Mouse (Mus musculus) kidney, adult 2 months (tissue): ENCODE data around the gene St3gal6. TPM values are rescaled to one million over a fixed set of nuclear protein-coding genes. Genes with fewer than 3 reads are reported as not detected.

Source experiments
- DNase-seq: peaks from one replicate; pipeline ENCODE4 v3.0.0; 2021
- H3K27ac ChIP-seq: fragments of 200-500 bp; 2 replicates; pipeline ENCODE4 v1.5.1; 2012; ENCODE audit warnings: low read depth, low read length, control low read depth, inconsistent platforms; ENCODE audit not compliant: insufficient read depth
- H3K27me3 ChIP-seq: fragments of 200-500 bp; replicated peaks from 2 replicates; pipeline ENCODE4 v1.6.1; 2012; ENCODE audit warnings: mild to moderate bottlenecking, moderate library complexity, low read length, inconsistent platforms; ENCODE audit not compliant: control insufficient read depth, insufficient read depth
- H3K36me3 ChIP-seq: fragments of 200-500 bp; 2 replicates; pipeline ENCODE4 v1.6.1; 2012; ENCODE audit warnings: mild to moderate bottlenecking, moderate library complexity, low read length, inconsistent platforms; ENCODE audit not compliant: control insufficient read depth, insufficient read depth
- H3K4me1 ChIP-seq: fragments of 200-500 bp; 2 replicates; pipeline ENCODE4 v1.6.1; 2011; ENCODE audit warnings: low read length; ENCODE audit not compliant: control insufficient read depth, insufficient read depth
- H3K4me3 ChIP-seq: fragments of 200-500 bp; 2 replicates; pipeline ENCODE4 v1.5.1; 2011; ENCODE audit warnings: mild to moderate bottlenecking, low read depth, low read length, control low read depth; ENCODE audit not compliant: insufficient read depth
- CTCF ChIP-seq: fragments of 200-500 bp; conservative IDR thresholded peaks from 2 replicates; pipeline ENCODE4 v1.5.1; 2011; ENCODE audit warnings: low read depth, mild to moderate bottlenecking, control low read depth, low read length, moderate library complexity, mixed read lengths; ENCODE audit not compliant: insufficient read depth, insufficient read length
- POLR2A ChIP-seq: fragments of 200-500 bp; IDR thresholded peaks from one replicate; pipeline ENCODE4 v1.6.1; 2011; ENCODE audit warnings: low read depth, low read length, control low read depth
- WGBS: fragments of 180-500 bp; shearing (Covaris S2); methylation state at CpG from one replicate; pipeline ENCODE4 v1.1.7; 2018; 5-methylcytosine and 5-hydroxymethylcytosine counted together
- polyA plus RNA-seq: library from polyadenylated mRNA; depleted of rRNA; stranded (reverse); fragments of >200 nt; gene quantifications from 2 replicates; pipeline ENCODE4 v1.2.3, GENCODE M21; 2012

St3gal6 gene
- polyA plus RNA-seq, 1 experiment, result 32.5 TPM

- Histone ChIP-seq H3K4me3 (no peak overlapping the region), H3K4me1 (no peaks in the 10 kb centered on the region; the same call in 1 of the 2 replicates), H3K36me3 (no peaks in the 10 kb centered on the region), H3K27me3 (no peaks in the 10 kb centered on the region), H3K27ac (no peak overlapping the region)
- DNase-seq, result no peak
- WGBS, result 76% methylated on average over 5 of the region's 5 CpGs
- TF ChIP-seq POLR2A (no peak), CTCF (no peak)
Observed at GRCm38 (mm10) chr16:58527817-58528216, 3.8 kb upstream of the St3gal6 start.

DNA sequence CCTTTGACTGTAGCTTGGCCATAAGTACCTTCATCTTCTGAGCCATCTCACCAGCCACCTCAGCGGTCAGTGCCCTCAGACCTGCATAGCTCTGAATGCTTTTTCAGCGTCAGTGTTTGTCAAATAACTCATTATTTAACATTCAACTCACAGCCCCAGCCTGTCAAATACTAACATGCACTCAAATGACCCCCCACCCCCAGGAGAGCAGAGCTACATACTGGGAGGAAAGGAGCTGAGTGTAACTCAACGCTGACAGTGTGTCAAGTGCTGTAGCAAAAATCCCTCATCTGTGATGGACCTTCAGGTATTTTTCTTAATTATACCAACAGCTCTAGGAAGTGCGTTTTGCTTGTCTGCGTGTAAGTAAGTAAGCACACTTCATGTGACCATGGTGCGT is 2.7 kb upstream of the St3gal6 start:
- Histone ChIP-seq H3K27me3 (no peaks in the 10 kb centered on the region), H3K27ac (no peak overlapping the region), H3K36me3 (no peaks in the 10 kb centered on the region), H3K4me3 (no peak overlapping the region), H3K4me1 (no peaks in the 10 kb centered on the region; the same call in 1 of the 2 replicates)
- 69% methylated on average over 6 of the region's 6 CpGs for WGBS
- TF ChIP-seq CTCF, result no peak
- no peak for TF ChIP-seq POLR2A
- no peak for DNase-seq

DNA sequence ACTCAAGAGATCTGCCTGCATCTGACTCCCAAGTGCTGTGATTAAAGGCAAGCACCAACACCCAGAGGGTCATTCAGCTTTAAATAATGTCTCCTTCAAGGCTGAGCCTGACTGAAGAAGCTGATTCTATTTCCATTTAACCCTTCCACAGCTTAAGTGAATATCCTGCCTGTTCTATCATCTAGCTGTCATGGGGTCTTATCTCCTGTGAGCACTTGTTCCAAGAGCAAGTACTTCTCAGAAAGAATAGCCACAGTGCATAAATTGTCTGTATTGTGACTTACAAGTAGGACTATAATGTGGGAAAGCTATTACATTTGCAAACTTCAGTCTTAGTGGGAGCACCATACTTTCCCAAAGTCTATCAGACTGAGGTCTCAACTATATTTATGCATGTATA is 1.8 kb upstream of the St3gal6 start:
- H3K36me3 ChIP-seq, result no peaks in the 10 kb centered on the region
- no peak overlapping the region for H3K27ac ChIP-seq
- H3K27me3 ChIP-seq, result no peaks in the 10 kb centered on the region
- TF ChIP-seq CTCF (no peak), POLR2A (no peak)
- H3K4me3 ChIP-seq, result no peak overlapping the region
- no peak for DNase-seq
- H3K4me1 ChIP-seq, result no peaks in the 10 kb centered on the region; the same call in 1 of the 2 replicates

GRCm38 (mm10) chr16:58523044-58523859 is 791 bp downstream of the St3gal6 start:
- Histone ChIP-seq H3K27ac (peak overlapping the region; percentile 94), H3K4me1 (no peaks in the 10 kb centered on the region; the same call in 1 of the 2 replicates), H3K4me3 (peak overlapping the region; percentile 96), H3K27me3 (no peaks in the 10 kb centered on the region), H3K36me3 (no peaks in the 10 kb centered on the region)
- no peak for TF ChIP-seq CTCF
- TF ChIP-seq POLR2A, result no peak
- DNase-seq, result peak; percentile 89
- under 1% methylated on average over 58 of the region's 58 CpGs for WGBS

DNA sequence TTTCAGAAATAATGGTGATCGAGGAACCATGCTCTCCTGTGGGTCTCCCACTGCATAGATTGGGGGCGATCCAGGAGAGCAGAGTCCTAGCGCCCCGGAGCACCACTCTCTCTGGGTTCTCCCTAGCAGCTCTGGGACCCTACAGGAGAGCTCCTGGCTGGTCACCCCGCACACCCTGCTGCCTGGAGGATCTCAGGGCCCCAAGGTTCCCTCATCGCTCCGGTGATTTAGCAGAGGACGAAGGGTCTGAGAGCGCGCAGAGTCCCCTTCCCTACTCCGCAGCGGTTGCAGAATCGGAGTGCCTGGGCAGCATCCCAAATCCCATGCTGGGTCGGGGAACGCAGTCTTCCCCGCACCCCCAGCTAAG is 1.4 kb downstream of the St3gal6 start:
- WGBS, result under 1% methylated on average over 16 of the region's 16 CpGs
- no peak for TF ChIP-seq POLR2A
- no peak for TF ChIP-seq CTCF
- H3K27me3 ChIP-seq, result no peaks in the 10 kb centered on the region
- H3K36me3 ChIP-seq, result no peaks in the 10 kb centered on the region
- H3K4me3 ChIP-seq, result peak overlapping the region; percentile 96
- no peak for DNase-seq
- no peaks in the 10 kb centered on the region; the same call in 1 of the 2 replicates for H3K4me1 ChIP-seq
- peak overlapping the region; percentile 94 for H3K27ac ChIP-seq

DNA sequence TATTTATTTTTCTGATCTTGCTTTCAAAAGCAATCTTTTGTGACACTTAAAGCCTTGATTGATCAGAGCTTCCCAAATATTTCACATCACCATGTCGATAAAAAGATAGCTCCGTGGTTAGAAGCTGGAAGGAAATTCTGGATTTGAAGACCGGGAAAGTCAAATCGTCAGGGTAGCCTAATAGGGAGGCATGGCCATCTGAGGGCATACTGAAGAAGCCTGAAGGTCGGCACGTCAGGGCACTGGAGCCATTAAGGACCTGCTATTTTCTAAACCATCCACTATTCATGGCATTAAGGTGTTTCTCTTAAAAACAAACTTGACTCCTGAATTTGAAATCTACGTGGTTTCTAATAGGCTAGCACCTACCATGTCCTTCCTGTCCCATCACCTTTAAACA is 2.1 kb downstream of the St3gal6 start:
- DNase-seq, result no peak
- no peak for TF ChIP-seq POLR2A
- TF ChIP-seq CTCF, result no peak
- Histone ChIP-seq H3K4me3 (peak overlapping the region; percentile 96), H3K27me3 (no peaks in the 10 kb centered on the region), H3K4me1 (no peaks in the 10 kb centered on the region; the same call in 1 of the 2 replicates), H3K27ac (peak overlapping the region; percentile 94), H3K36me3 (no peaks in the 10 kb centered on the region)
- WGBS, result 39% methylated on average over 7 of the region's 7 CpGs

- TF ChIP-seq POLR2A (no peak), CTCF (no peak)
- H3K4me3 ChIP-seq, result peak overlapping the region; percentile 30; the same call in 1 of the 2 replicates
- H3K27ac ChIP-seq, result peak overlapping the region; percentile 59; the same call in 1 of the 2 replicates
- no peaks in the 10 kb centered on the region for H3K36me3 ChIP-seq
- WGBS, result 66% methylated on average over 4 of the region's 4 CpGs
- H3K4me1 ChIP-seq, result no peaks in the 10 kb centered on the region; the same call in 1 of the 2 replicates
- no peaks in the 10 kb centered on the region for H3K27me3 ChIP-seq
- DNase-seq, result no peak
Observed at GRCm38 (mm10) chr16:58521182-58521581, 2.9 kb downstream of the St3gal6 start.
